Mouse (Mus musculus): Measurements from ENCODE around the gene Nmral1. TPM values are rescaled to one million over a fixed set of nuclear protein-coding genes. Genes with fewer than 3 reads are reported as not detected.

Gene Nmral1
- polyA plus RNA-seq, 1 experiment from 2014 or later, result 91.4 TPM

- Histone ChIP-seq H3K9ac (no peak overlapping the region), H3K27ac (no peak overlapping the region), H3K36me3 (no peaks in the 10 kb centered on the region), H3K4me3 (no peak overlapping the region), H3K27me3 (no peaks in the 10 kb centered on the region), H3K4me1 (no peaks in the 10 kb centered on the region), H3K4me2 (no peak overlapping the region), H3K9me3 (no peaks in the 10 kb centered on the region)
- ATAC-seq (ENCODE audit: insufficient number of reproducible peaks, insufficient read depth, low FRiP score, low TSS enrichment, low read depth), result no peak
- WGBS, result 81% methylated on average over 2 of the region's 2 CpGs
Observed at GRCm38 (mm10) chr16:4736262-4736661, 17.1 kb upstream of the Nmral1 start.

GRCm38 (mm10) chr16:4730776-4731358 lies 11.7 kb upstream of the Nmral1 start:
- Histone ChIP-seq H3K4me2 (no peak overlapping the region), H3K4me1 (peaks cover 13% of the 10 kb centered on the region), H3K27ac (no peak overlapping the region), H3K9ac (no peak overlapping the region), H3K36me3 (no peaks in the 10 kb centered on the region), H3K4me3 (no peak overlapping the region), H3K27me3 (no peaks in the 10 kb centered on the region), H3K9me3 (no peaks in the 10 kb centered on the region)
- 71% methylated on average over 3 of the region's 3 CpGs for WGBS
- ATAC-seq (ENCODE audit: insufficient number of reproducible peaks, insufficient read depth, low FRiP score, low TSS enrichment, low read depth), result no peak

- H3K9ac ChIP-seq, result no peak overlapping the region
- no peaks in the 10 kb centered on the region for H3K36me3 ChIP-seq
- WGBS, result 33% methylated on average over 1 of the region's 1 CpGs
- no peak for ATAC-seq (ENCODE audit: insufficient number of reproducible peaks, insufficient read depth, low FRiP score, low TSS enrichment, low read depth)
- no peaks in the 10 kb centered on the region for H3K27me3 ChIP-seq
- peak overlapping the region; percentile 90; the same call in 1 of the 2 replicates for H3K4me2 ChIP-seq
- H3K27ac ChIP-seq, result no peak overlapping the region
- H3K9me3 ChIP-seq, result no peaks in the 10 kb centered on the region
- peaks cover 13% of the 10 kb centered on the region for H3K4me1 ChIP-seq
- H3K4me3 ChIP-seq, result peak overlapping the region; percentile 86; the same call in 1 of the 2 replicates
Observed at GRCm38 (mm10) chr16:4727963-4728362, 8.8 kb upstream of the Nmral1 start.

GRCm38 (mm10) chr16:4727526-4727925 lies 8.4 kb upstream of the Nmral1 start:
- no peaks in the 10 kb centered on the region for H3K36me3 ChIP-seq
- no peak overlapping the region for H3K27ac ChIP-seq
- H3K27me3 ChIP-seq, result no peaks in the 10 kb centered on the region
- H3K9ac ChIP-seq, result no peak overlapping the region
- peaks cover 13% of the 10 kb centered on the region for H3K4me1 ChIP-seq
- peak overlapping the region; percentile 86 for H3K4me3 ChIP-seq
- no peak for ATAC-seq (ENCODE audit: insufficient number of reproducible peaks, insufficient read depth, low FRiP score, low TSS enrichment, low read depth)
- H3K9me3 ChIP-seq, result no peaks in the 10 kb centered on the region
- peak overlapping the region; percentile 90 for H3K4me2 ChIP-seq
- WGBS, result 96% methylated on average over 1 of the region's 1 CpGs

- peak; percentile 29; the same call in 1 of the 2 replicates for ATAC-seq (ENCODE audit: insufficient number of reproducible peaks, insufficient read depth, low FRiP score, low TSS enrichment, low read depth)
- Histone ChIP-seq H3K4me3 (peak overlapping the region; percentile 86), H3K27ac (peak overlapping the region; percentile 87), H3K4me1 (peaks cover 13% of the 10 kb centered on the region), H3K9me3 (no peaks in the 10 kb centered on the region), H3K4me2 (peak overlapping the region; percentile 90), H3K9ac (peak overlapping the region; percentile 92), H3K27me3 (no peaks in the 10 kb centered on the region), H3K36me3 (no peaks in the 10 kb centered on the region)
- under 1% methylated on average over 40 of the region's 40 CpGs for WGBS
Observed at GRCm38 (mm10) chr16:4726528-4727128, 7.5 kb upstream of the Nmral1 start.

GRCm38 (mm10) chr16:4725780-4726527 lies 6.8 kb upstream of the Nmral1 start, which contains the start of gene Hmox2:
Hmox2 (plus strand) TSS chr16:4726361.
- Histone ChIP-seq H3K4me1 (peaks cover 13% of the 10 kb centered on the region), H3K27ac (peak within 1 kb of the TSS; percentile 87), H3K36me3 (no peaks in the 10 kb centered on the region), H3K9ac (peak within 1 kb of the TSS; percentile 92), H3K4me2 (peak within 1 kb of the TSS; percentile 90), H3K9me3 (no peaks in the 10 kb centered on the region), H3K4me3 (peak within 1 kb of the TSS; percentile 86), H3K27me3 (no peaks in the 10 kb centered on the region)
- peak; percentile 96 for ATAC-seq (ENCODE audit: insufficient number of reproducible peaks, insufficient read depth, low FRiP score, low TSS enrichment, low read depth)
- WGBS, result 5% methylated on average over 35 of the region's 35 CpGs

GRCm38 (mm10) chr16:4725266-4725665 lies 6.1 kb upstream of the Nmral1 start:
- H3K27ac ChIP-seq, result no peak overlapping the region
- no peak overlapping the region for H3K9ac ChIP-seq
- no peaks in the 10 kb centered on the region for H3K9me3 ChIP-seq
- no peak overlapping the region for H3K4me2 ChIP-seq
- no peaks in the 10 kb centered on the region for H3K36me3 ChIP-seq
- H3K4me3 ChIP-seq, result no peak overlapping the region
- 74% methylated on average over 4 of the region's 4 CpGs for WGBS
- ATAC-seq (ENCODE audit: insufficient number of reproducible peaks, insufficient read depth, low FRiP score, low TSS enrichment, low read depth), result no peak
- no peaks in the 10 kb centered on the region for H3K27me3 ChIP-seq
- H3K4me1 ChIP-seq, result peaks cover 13% of the 10 kb centered on the region

- H3K27ac ChIP-seq, result no peak overlapping the region
- peaks cover 15% of the 10 kb centered on the region for H3K4me1 ChIP-seq
- H3K9me3 ChIP-seq, result no peaks in the 10 kb centered on the region
- H3K4me3 ChIP-seq, result no peak overlapping the region
- 79% methylated on average over 3 of the region's 3 CpGs for WGBS
- no peak overlapping the region for H3K4me2 ChIP-seq
- no peaks in the 10 kb centered on the region for H3K36me3 ChIP-seq
- H3K27me3 ChIP-seq, result no peaks in the 10 kb centered on the region
- H3K9ac ChIP-seq, result no peak overlapping the region
- no peak for ATAC-seq (ENCODE audit: insufficient number of reproducible peaks, insufficient read depth, low FRiP score, low TSS enrichment, low read depth)
Observed at GRCm38 (mm10) chr16:4722915-4723209, 3.7 kb upstream of the Nmral1 start.

- H3K4me1 ChIP-seq, result peaks cover 15% of the 10 kb centered on the region
- H3K27me3 ChIP-seq, result no peaks in the 10 kb centered on the region
- no peak for ATAC-seq (ENCODE audit: insufficient number of reproducible peaks, insufficient read depth, low FRiP score, low TSS enrichment, low read depth)
- no peak overlapping the region for H3K27ac ChIP-seq
- no peaks in the 10 kb centered on the region for H3K9me3 ChIP-seq
- 73% methylated on average over 7 of the region's 7 CpGs for WGBS
- no peak overlapping the region for H3K9ac ChIP-seq
- no peak overlapping the region for H3K4me3 ChIP-seq
- no peak overlapping the region for H3K4me2 ChIP-seq
- no peaks in the 10 kb centered on the region for H3K36me3 ChIP-seq
Observed at GRCm38 (mm10) chr16:4722128-4722914, 3.2 kb upstream of the Nmral1 start.

GRCm38 (mm10) chr16:4717866-4718265 lies 1.3 kb downstream of the Nmral1 start:
- ATAC-seq (ENCODE audit: insufficient number of reproducible peaks, insufficient read depth, low FRiP score, low TSS enrichment, low read depth), result no peak
- Histone ChIP-seq H3K4me2 (peak overlapping the region; percentile 71), H3K9ac (peak overlapping the region; percentile 84), H3K36me3 (peaks cover 36% of the 10 kb centered on the region), H3K27me3 (no peaks in the 10 kb centered on the region), H3K27ac (no peak overlapping the region), H3K4me1 (0 out of 2 replicates have a peak, but pooled peaks cover 9% of the 10 kb centered on the region), H3K4me3 (peak overlapping the region; percentile 69), H3K9me3 (no peaks in the 10 kb centered on the region)
- WGBS, result 73% methylated on average over 3 of the region's 3 CpGs

- Histone ChIP-seq H3K27me3 (no peaks in the 10 kb centered on the region), H3K4me1 (0 out of 2 replicates have a peak, but pooled peaks cover 9% of the 10 kb centered on the region), H3K4me3 (no peak overlapping the region), H3K4me2 (no peak overlapping the region), H3K9ac (no peak overlapping the region), H3K9me3 (no peaks in the 10 kb centered on the region), H3K36me3 (peaks cover 74% of the 10 kb centered on the region), H3K27ac (no peak overlapping the region)
- ATAC-seq (ENCODE audit: insufficient number of reproducible peaks, insufficient read depth, low FRiP score, low TSS enrichment, low read depth), result no peak
- 89% methylated on average over 17 of the region's 17 CpGs for WGBS
Observed at GRCm38 (mm10) chr16:4713861-4714710, 5.1 kb downstream of the Nmral1 start.

Measured in embryonic facial prominence, embryonic 13.5 days (tissue).